Mouse (Mus musculus) fibroblast of lung, adult 2 months (primary cell): ENCODE data around the gene Gm17654.
"Not testable (repeated sequence)": the region's sequence is repeated elsewhere in the genome, so short reads cannot be mapped to it uniquely, and the experiment has no call there.

Experiments
- DNase-seq: peaks from one replicate; pipeline ENCODE4 v3.0.0-alpha.2; 2011; ENCODE audit warnings: low read depth

Gm17654 gene

DNA sequence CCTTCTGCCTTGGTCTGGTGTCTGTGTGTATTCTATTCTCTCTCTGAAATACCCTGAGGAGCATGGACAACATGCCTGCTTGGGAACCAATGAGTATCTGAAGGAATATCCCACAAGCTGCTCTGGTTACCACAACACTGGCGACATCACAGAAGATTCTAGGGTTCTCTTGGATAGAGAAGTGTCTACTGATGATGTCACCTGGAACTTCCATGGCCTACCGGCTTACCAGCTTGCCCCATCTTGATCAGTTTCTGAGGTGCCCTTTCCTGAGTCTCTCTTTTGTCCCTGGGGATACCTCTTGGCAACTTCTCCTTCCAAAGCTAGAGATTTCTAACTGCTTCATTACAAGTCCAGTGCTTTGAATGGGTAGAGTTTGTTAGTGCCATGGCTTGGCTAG, at the start of gene Gm17654:
TSS of gene Gm17654 (minus strand) at position 101 of the 400 bp plus-strand sequence.
- not testable (repeated sequence) for DNase-seq

DNA sequence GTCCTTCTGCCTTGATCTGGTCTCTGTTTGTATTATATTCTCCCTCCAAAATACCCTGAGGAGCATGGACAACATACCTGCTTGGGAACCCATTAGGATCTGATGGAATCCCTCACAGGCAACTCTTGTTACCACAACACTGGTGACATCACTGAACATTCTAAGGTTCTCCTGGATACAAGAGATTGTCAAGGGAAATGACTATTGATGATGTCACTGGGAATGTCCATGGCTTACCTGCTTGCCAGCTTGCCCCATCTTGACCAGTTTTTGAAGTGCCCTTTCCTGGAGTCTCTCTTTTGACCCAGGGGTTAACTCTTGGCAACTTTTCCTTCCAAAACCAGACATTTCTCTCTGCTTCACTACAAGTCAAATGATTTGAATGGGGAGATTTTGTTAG, 29.0 kb upstream of the Gm17654 start, which contains the start of gene Gm10375:
TSS of gene Gm10375 (minus strand) at position 101 of the 400 bp plus-strand sequence.
- DNase-seq: not testable (repeated sequence)

DNA sequence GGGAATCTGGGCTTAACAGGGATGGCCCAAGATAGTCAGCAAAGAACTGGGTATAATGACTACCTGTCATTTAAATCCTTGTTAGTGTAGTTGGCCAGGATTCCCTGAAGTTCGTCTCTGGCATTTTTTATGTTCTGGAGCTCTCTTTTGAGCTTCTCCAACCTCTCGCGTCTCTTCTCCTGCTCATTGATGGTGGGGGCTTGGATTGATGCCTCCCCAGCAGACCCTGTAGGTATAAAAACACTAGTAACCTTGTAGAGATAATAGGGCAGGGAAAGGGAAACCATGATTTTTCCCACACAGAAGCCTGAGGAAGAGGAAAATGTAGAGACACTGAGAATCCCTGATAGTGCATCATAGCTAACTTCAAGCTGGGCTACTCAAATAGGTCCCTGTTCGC, 977 bp downstream of the Gm17654 start:
- DNase-seq: not testable (repeated sequence)

DNA sequence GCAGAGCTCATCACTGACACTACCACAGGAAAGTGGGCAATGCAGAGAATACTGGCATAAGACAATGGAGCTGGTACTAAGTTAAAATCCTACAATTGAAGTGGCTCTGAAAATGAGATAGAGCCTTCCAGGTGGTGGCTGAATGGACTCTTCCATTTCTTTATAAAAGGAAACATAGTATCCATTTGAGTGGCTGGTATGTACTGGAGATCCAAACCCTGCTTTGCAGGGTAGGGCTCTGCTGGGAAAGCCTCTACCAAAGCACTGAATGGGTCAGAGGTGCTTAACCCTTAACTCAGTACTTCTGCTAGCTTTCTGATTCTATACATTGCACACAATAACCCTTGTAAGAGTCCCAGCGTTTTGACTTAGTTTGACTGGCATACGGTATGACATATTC, 26.7 kb downstream of the Gm17654 start:
- not testable (repeated sequence) for DNase-seq

DNA sequence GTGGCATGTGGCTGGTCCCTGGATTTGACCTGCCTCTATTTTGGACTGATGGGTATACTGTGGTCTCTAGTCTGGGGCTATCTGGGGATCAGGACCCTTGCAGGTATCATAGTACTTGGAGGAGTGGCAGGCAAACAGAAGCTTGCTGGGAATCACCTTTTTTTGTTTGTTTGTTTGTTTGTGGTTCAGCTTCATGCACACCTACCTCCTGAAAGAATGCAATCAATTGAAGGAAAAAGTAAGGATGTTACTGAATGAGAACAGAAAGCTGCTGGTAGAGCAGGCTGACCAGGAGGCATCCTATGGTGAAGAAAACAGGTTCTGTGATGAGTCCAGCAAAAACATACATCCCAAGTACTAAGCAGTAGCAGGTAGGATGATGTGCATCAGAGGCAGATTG, 32.7 kb downstream of the Gm17654 start:
- not testable (repeated sequence) for DNase-seq

DNA sequence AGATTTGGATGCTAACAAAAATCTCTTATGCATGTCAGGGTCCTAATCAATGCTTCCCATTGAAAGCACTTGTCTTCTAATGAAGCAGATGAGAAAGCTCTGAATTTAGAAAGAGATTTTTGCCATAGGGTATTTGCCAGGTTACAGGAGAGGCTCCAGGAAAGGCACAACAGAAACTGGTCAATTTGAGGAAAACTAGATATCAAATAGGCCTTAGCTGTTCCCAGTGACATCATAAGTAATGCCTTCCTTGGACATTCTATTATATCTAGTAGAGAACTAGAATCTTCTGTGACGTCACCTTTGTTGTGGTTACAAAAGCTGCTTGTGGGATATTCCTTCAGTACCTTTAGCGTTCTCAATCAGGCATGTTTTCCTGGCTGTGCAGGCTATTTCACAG, 35.7 kb downstream of the Gm17654 start, which contains the start of gene Gm5799:
TSS of gene Gm5799 (plus strand) at position 301 of the 400 bp plus-strand sequence.
- not testable (repeated sequence) for DNase-seq

DNA sequence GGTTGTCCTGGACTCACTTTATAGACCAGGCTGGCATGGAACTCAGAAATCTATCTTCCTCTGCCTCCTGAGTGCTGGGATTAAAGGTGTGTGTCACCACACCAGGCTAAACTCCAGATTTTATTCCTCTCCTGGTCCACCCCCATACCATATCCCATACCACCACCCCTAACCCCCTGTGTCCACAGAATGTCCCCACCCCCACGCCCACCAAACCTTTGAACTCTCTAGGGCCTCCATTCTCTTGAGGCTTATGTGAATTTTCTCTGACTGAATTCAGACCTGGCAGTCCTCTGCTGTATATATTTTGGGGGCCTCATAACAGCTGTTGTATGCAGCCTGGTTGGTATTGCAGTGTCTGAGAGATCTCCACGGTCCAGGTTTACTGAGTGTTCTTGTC, 40.8 kb downstream of the Gm17654 start:
- not testable (repeated sequence) for DNase-seq

DNA sequence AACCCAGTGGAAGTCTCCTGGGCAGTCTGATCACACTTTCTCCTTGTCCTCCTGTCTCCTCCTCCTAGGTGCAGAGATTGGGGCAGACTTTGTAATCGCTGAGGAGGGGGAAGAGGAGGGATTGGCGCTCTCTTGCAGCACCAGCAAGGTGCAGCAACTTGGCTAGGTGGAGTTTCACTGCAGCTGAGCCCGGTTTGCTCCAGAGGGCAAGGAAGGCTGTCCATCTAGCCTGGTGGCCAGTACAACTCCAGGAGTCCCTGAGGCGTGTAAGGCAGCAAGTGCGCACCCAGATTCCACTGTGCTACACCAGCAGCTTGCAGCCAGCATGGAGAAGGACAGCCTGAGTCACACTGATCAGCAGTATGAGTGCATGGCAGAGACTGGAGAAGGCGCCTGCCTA, 46.6 kb downstream of the Gm17654 start:
- not testable (repeated sequence) for DNase-seq

DNA sequence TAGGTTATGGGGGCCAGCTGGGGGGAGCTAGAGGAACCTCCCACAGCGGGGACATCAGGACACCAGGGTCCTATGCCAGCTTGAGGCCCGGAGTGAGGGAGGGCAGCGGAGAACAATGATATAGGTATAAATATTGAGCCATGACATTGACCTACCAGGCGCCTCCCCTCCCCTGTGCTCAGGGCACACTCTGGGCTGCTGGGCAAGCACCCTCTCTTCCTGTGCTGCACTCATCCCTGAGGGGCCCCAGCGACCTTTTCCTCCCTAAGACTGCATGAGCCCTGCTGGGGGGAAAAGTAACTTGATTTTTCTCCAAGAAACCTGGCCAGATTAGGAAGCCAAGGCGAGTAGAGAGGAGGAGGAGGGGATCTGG, 46.9 kb downstream of the Gm17654 start:
- DNase-seq: not testable (repeated sequence)

DNA sequence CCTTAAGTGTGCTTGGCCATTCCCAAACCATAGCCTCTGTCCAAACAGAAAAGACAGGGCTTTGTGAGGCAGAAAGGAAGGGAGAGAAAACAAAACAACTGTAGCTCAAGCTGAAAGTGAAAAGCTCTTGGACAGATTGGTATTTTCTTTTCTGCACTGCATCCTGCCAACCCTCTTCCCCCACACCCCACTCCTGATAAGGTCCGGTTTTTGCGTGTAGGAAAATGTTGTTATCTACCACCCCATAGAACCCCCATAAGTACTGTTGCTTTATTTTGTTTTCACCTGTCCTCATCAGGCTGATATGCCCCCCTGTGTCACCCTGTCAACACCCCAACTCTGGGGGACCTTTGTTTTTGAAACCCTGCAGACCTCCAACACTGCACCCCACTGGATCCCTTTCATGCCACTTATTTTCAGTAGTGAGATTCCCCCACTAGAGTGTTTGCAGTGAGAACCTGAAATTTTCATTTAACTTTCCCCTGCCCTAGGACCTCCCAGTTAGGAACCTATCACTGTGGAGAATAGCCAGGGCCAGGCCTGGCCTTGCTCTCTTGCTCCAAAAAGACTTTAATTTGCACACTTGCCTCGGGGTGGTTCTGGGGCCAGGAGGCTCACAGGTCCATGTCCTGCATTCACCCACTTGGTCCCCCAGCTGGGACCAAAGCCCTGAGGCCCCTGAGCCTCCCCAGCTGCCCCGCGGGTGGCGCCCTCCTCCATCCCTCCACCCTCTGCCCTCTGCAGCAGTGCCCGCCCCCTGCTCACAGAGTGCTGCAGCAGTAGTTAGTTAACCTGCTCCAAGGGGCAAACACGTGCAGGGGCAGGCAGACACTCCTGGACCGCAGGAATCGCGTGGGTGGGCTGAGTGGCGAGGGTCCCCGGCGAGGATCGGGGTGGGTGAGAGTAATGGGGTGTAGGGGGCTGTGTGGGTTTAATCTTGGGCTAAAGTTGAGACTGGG, 47.6 kb downstream of the Gm17654 start:
- not testable (repeated sequence) for DNase-seq
